Mouse (Mus musculus) neural tube, embryonic 10.5 days (tissue): ENCODE results near the gene Rbm12.
"Not testable (repeated sequence)": the region's sequence is repeated elsewhere in the genome, so short reads cannot be mapped to it uniquely, and the experiment has no call there.

Source experiments
- DNase-seq: peaks from one replicate; pipeline ENCODE4 v3.0.0-alpha.2; 2017; ENCODE audit warnings: low spot score; ENCODE audit errors: extremely low spot score

The Rbm12 gene

DNA sequence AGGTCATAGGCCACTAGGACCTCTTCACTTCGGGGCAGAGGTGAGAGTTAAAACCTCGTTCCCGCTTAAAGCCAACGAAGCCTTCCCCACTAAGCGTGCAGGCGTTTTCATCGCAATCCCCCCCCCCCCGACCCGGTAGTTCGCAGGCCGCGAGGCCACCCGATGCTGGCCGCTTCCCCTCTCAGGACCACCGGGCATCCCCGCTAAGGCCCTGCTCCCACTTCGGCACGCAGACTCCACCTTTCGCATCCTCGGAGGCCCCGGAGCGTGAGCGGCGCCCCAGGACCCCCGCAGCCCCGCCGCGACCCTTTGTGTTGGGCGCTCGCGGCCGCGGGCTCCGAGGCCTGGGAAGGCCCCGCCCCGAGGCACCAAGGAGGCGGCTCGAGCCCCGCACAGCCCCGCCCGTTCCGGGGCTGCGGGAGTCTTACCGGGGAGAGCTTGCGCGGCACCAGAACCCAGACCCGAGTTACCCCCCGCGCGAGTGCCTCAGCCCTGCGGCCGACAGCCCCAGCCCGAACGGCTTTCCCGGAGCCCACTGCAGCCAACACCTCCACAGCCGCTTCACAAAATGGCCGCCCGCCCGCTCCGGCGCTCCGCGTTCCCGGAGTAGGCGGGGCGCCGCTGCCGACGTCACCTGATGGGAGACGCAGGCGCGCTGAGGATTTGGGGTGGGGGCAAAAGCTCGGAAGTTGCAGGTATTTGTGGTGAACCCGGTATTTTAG is at the start of gene Rbm12, which contains the start of gene Cpne1:
Rbm12 (minus strand) TSS at position 621 of the 722 bp plus-strand sequence.
Cpne1 (minus strand) TSS at position 608 of the 722 bp plus-strand sequence.
- peak; percentile 96 for DNase-seq

DNA sequence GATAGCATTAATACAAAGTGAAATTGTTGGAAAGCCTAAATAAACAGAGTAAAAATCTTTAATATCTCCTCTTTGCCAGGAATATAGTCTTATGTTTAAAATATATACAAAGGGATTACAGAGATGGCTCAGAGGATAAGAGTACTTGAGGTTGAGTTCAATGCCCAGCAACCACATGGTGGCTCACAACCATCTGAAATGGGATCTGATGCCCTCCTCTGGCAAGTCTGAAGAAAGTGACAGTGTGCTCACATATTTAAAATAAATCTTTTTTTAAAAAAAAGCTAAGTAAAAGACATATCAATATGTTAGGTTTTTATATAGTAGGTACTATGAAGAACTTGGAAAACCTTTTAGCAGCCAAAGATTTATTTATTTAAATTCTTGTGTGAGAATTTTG is 39.8 kb upstream of the Rbm12 start:
- DNase-seq: no peak

DNA sequence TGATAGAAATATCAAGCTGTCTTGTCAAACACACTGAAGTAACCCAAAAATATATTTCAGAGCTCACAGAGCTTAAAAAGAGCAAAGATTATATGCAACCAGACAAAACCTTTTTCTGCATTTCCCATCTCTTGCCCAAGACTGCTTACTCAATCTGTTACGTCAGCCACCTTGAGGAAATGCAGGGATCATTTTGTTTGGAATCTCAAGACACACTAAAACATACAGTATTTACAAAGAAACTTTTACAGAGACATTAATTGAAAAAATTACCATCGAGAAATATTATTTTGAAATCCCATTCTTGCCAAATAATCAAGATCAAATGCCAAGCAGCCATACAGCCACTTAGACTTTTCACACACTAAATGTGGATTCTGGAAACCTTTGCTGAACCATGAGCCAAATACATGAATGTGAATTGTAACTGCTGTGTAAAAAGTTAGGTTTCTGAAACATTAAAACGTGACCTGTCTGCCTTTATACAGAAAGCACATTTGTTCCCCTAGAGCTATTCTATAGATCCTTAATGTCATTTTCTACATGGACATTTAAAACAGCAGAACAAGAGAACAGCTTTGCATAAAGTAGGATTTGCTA is 35.6 kb upstream of the Rbm12 start:
- DNase-seq: no peak

DNA sequence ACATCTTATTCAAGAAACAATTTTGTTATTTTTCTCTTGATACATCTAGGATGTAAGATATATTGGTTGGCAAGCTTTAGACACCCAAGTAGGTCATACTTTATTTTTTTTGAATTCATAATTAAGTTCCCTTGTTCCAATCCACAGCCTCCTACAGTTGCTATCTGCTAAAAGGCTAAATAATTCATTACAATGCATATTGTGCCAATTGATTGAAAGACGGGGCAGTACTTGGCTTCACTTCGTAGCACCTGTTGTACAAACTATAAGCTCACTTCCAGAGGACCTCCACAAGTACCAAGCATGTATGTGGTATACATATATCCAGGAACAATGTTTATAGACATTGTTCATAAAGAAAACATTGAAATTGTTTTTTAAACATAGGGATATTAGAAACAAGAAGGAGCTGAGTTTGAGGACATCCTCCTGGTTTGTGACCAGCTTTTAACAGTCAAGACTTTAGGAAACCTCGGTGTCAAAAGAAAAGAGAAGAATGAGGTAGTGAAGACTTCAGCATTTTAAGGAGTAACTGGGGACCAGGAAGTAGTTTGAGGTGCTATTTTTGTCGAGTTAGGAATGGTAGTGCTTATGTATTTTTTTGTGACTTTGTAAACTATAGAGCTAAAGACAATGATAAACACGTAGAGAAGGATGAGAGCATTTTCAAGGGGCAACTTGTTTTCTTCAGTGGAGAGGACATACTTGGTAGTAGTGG is 34.7 kb upstream of the Rbm12 start:
- DNase-seq: no peak

DNA sequence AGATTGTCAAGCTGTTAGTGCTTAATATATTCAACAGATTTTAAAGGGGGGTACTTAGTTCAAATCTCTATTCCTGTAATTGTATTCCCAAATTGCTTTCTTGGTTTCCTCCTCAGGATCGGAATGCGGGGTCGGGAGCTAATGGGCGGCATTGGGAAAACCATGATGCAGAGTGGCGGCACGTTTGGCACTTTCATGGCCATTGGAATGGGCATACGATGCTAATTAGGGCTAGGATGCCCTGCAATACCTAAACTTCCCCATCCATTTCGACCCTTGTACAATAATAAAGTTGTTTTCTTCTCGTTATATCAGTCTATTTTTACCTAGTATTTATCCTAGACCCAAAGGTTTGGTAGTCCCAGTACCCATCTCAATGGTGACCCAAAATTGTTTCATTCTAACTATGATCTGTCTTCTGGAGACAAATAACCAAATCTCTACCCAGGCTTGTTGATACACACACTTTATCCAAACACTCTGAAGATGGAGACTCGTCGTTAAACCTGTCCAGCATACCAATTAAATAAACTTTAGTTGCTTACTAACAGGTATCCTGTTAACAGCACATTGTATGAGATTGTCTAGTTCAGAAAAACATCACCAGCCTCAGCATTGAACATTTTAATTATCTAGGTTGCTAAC is 33.8 kb upstream of the Rbm12 start:
- DNase-seq: no peak

DNA sequence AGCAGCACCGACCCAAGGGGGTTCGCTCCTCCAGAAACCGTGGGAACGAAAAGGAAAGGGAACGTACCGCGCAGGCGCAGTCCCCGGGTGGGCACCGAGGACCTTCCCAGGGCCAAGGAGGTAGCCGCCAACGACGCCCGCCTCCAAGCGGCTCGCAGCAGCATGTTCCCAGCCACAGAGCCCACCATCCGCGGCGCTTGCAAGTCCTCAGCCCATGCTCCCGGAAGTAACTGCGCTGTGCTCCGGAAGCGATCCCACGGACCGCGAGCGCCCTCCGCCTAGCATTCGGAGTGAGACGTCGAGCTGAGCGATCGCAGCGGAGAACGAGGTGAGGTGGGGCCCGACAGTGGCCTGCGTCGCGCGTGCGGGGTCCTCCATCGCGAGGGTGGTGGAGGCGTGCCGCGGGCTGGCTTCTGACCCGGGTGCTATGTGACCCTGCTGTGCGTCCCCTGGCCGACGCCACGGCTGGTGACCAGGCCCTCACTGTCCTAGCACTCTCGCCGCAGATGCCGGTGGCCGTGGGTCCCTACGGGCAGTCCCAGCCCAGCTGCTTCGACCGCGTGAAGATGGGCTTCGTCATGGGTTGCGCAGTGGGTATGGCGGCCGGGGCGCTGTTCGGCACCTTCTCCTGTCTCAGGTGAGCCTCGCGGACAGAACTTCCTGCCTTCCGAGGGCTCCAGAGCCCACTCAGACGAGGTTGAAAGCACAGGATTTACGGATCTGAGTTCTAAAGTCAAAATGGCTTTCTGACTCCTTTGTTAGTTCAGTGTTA is 32.4 kb upstream of the Rbm12 start, which contains the start of the genes Romo1 and Nfs1:
Romo1 (plus strand) TSS at position 87 of the 772 bp plus-strand sequence.
Nfs1 (minus strand) TSS at position 234 of the 772 bp plus-strand sequence.
- peak; percentile 97 for DNase-seq

DNA sequence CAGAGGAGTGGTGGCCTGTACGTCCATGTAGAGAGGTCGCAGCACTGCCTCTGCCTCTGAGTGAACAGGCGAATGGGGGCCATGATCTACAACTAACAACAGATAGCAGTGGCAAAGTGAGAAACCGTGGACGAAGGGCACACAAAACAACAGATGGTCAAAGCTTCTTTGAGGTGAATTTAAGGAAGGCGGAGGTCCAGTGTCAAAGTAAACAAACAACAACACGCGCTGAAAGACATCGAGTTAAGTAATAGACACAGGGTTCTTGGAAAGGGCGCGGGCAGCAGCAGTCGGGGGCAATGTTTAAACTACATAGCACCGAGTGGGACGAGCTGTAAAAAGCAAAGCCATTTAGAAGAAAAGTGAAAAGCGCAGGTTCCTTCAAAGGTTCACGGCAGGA is 31.6 kb upstream of the Rbm12 start:
- DNase-seq: no peak

DNA sequence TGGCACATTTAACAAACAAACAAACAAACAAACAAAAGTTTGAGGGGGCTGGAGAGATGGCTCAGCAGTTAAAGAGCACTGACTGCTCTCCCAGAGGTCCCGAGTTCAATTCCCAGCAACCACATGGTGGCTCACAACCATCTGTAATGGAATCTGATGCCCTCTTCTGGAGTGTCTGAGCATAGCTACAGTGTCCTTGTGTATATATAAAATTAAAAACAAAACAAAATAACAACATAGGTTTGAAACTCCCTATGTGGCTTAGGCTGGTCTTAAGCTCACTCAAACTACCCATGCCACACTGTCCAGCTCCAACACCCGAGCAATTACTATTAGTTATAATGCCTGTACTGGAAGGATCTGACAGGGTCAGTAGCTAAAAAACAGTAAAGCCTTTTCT is 31.0 kb upstream of the Rbm12 start:
- no peak for DNase-seq

DNA sequence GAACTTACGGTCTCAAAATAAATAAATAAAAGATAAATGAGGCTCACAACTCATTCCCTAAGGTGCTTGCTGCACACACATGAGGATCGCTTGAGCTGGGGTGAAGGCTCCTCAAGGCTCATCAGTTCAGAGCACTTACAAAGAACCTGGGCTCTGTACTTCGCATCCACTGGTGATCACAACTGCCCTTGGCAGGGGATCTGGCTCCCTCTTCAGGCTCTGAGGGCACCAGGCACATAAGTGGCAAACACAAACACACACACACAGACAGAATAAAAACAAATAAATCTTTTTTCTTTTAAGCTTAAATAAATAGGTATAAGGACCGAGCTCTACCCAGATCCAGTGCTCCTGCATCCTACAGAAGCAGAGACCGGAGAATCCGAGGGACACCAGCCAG is 23.9 kb upstream of the Rbm12 start:
- DNase-seq: no peak

DNA sequence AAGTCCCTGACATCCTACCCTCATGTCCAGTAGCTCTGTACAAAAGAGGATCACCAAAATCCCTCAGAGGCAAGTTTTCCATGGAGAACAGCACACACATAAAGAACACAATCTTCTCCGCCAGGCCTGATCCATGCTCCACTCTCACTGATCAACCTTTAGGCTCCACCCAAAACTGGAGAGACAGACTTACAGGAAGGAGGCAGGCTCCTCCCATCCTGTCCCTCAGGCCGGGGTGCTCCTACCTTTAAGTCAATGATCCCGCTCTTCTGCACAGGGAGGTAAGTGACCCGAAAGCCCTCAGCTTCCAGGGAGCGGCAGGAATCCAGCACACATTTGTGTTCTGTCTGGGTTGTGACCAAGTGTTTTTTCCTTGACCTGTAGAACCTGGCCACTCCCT is 22.4 kb upstream of the Rbm12 start:
- no peak for DNase-seq

DNA sequence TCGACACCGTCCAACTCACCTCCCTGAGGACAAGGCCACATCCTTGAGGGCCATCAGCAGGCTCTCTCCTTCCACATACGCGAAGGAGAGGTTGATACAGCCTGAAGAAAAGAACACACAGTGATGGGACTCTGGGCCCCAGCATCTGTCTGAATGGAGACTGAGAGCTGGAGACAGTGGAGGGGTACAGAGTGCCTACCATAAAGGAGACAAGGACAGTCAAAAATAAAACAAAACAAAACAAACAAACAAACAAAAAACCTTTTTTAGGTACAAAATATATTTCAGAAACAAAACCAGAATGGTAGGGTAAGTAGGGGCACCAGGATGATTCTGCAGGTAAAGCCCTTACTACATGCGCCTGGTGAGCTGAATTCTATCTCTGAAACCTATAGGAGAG is 15.2 kb upstream of the Rbm12 start, which contains the start of gene Gm28036:
Gm28036 (minus strand) TSS at position 101 of the 400 bp plus-strand sequence.
- no peak for DNase-seq

DNA sequence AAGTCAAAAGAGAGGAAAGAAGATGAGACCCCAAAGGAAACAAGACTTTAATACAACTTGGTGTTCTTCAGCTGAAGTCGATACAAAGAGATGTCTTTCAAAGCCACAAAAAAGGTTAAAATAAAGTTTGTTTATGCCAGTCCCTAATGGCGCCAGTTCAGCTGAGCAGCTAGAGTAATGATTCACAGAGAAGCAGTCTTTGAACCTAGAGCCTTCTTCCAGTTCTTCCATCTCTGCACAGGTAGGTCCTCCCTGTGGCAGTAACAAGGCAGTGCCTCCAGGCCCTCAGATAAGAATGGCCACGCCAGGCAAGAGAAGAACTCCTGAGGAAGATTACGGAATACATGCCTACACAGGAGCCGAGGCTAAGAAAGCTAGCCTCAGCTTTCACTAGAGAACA is 12.0 kb upstream of the Rbm12 start:
- DNase-seq: no peak

DNA sequence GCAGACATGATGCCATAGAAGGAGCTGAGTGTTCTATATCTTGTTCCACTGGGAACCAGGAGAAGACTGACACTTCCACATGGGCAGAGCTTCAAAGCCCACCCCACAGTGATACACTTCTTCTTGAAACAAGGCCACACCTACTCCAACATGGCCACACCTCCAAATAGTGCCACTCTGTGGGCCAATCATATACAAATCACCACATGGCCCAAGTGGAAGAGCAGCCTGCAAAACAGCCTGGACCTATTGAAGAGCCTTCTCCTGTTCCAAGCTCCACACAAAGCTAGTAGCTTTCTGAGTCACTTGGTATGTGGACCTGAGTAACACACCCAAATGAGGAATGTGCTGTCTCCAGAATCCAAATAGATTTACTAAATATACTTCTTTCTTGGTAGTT is 7.8 kb upstream of the Rbm12 start:
- no peak for DNase-seq

DNA sequence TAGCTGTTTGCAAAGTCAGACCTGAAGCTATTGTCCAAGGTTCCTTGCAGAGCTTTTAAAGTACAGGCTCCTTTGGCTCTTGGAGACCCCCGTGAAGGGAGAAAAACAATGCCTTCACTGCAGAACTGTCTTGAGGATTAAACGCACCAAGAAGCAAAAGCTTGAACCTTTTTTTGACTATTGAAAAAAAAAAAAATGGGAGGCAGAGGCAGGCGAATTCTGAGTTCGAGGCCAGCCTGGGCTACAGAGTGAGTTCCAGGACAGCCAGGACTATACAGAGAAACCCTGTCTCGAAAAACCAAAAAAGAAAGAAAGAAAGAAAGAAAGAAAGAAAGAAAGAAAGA is 274 bp upstream of the Rbm12 start:
- not testable (repeated sequence) for DNase-seq

DNA sequence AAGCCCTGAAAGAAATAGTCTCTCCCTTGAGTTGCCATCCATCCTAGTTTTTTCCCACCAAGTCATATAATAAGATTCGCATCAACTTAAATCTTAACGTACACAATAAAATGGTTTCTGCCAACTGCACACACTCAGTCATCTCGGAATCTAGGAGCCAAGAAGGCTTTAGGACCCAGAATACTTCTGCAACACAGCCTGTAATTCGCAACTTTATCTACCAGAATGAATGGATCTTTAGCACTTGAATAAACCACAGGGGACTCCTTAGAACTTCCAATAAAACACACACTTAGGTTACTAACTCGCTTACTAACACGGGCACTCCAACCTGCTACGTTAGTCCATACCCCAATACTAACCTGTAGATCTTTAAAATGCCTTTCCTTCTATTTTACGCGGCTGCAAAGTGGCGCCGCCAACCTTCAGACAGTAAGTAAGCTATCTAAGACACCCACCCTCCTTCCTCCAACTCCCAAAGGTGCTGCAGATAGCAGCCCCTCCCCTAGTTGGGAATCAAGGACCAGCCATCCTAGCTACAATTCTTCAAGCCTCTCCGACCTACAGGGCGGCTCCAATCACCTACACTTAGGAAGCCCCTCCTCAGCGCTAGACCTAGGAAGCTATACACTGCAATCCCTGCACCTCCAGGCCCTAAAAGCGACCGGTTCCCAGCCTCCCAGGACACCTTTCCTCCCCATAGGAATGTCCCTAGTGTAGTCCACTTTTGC is 986 bp downstream of the Rbm12 start:
- DNase-seq: no peak

DNA sequence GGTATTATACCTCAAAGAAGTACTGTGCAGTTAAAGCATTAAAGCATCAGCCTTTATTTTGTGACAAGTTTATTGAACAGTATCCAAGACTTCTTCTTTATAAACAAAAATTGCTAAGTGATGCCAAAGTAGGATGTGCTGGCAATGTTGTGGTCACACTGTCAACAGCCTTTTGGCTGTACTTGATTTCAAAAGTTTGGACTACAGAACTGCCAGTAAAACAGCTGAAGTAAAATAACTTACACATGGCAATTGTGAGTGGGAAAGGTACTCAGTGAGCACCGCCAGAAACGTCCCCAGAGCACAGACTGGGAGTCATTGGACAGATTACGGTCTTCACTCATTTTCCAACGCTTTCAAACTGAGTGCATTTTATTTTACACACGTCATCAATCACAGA is 19.9 kb downstream of the Rbm12 start:
- DNase-seq: no peak

DNA sequence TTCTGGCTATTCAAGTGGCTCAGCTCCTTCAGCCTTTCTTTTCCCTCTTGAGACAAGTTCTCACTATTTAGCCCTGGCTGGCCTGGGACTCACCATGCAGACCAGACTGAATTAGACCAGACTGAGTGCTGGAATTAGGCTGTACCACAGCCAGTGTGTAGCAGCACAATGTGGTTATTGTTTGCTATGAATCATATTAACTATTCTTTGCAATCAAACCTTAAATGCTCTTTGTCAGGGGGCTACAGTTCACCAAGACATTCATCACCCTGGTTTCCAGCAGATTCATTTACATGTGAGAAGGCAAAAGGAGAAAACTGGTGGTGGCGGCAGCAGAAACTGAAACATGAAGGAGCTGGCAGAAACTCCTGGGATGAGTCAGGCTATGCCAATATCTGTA is 22.0 kb downstream of the Rbm12 start:
- no peak for DNase-seq

DNA sequence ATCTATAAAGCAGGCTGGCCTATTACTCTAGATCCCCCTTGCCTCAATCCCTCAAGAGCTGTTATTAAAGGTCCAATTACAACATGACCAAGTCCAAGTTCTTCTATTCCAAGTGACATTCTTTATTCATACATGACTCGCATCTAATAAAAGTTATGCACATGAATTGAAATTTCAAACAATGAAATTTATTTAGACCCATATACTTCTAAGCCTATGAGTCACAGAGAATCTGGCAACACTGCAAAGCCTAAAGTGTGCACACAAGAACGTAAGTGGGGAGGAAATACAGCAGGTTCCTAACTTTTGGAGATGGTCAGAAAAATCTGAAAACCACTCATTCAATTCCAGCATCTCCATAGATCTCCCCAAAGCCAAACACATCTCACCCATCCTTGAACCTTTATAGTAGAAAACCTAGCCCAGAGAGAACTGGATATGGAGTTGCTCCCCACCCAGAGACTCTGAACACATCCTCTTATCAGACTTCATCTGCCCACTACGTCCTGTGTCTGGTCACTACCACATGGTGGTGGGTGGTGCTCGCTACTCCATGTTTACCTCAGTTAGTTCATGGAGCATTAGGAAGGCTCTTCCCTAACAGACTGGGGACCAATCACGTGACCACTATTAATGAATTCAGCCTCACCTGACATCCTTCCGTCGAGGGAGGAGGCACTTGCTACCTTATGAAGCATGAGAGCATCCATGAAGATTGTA is 24.2 kb downstream of the Rbm12 start:
- no peak for DNase-seq

DNA sequence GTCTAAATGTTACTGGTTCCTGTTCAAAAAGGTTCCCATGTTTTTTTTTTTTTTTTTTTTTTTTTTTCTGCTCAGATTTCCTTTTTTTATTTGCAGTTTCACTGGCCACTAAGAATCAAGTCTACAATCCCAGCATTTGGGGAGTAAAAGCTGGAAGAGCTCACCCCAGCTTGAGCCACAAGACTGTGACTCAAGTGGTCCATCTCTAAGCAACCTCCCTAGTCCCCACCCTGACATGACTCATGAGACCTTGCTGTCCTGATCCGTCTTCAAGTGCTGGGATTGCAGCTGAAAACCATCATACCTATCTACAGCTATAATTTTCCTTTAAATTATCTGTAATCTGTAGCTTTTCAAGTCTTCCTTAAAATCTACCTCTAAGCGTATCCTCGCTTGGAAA is 27.2 kb downstream of the Rbm12 start:
- no peak for DNase-seq

DNA sequence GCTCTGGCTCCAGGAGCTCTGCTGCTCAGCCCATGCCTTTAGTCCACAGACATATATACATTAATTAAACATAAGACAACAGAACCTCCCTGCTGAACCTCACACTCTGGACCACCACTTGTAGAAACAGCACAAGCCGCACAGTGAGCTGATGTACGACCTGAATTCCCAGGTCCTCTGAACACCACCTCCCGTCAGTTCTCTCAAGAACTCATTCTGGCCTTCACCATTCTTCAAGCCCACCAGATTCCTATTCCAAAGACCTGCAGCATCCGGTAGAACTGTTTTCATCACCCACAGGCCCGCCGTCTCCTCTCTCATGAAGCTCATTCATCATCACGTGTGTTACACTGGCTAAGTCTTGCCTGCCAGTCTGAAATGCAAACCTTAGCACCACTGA is 31.4 kb downstream of the Rbm12 start:
- DNase-seq: no peak
